Mouse (Mus musculus): ENCODE data around the gene Krt16. TPM values are rescaled to one million over a fixed set of nuclear protein-coding genes. Genes with fewer than 3 reads are reported as not detected.
"Not testable (repeated sequence)": the region's sequence is repeated elsewhere in the genome, so short reads cannot be mapped to it uniquely, and the experiment has no call there.

The Krt16 gene
- polyA plus RNA-seq, 1 experiment from 2014 or later = not detected

GRCm38 (mm10) chr11:100275466-100275865, 26.8 kb upstream of the Krt16 start:
- no peak overlapping the region for H3K27ac ChIP-seq
- H3K4me1 ChIP-seq (replicated peaks) = no peaks in the 10 kb centered on the region
- WGBS = 48% methylated on average over 5 of the region's 5 CpGs
- no peak for DNase-seq (ENCODE audit: low spot score)
- H3K36me3 ChIP-seq = no peaks in the 10 kb centered on the region
- no peaks in the 10 kb centered on the region for H3K27me3 ChIP-seq (ENCODE audit: insufficient read depth, poor library complexity, severe bottlenecking)
- no peaks in the 10 kb centered on the region for H3K9me3 ChIP-seq
- H3K4me3 ChIP-seq = no peak overlapping the region

GRCm38 (mm10) chr11:100274719-100275118, 26.0 kb upstream of the Krt16 start:
- Histone ChIP-seq H3K36me3 (no peaks in the 10 kb centered on the region), H3K9me3 (no peaks in the 10 kb centered on the region), H3K27me3 (ENCODE audit: insufficient read depth, poor library complexity, severe bottlenecking) (no peaks in the 10 kb centered on the region), H3K4me1 (replicated peaks) (no peaks in the 10 kb centered on the region), H3K4me3 (no peak overlapping the region), H3K27ac (no peak overlapping the region)
- no peak for DNase-seq (ENCODE audit: low spot score)
- WGBS = 79% methylated on average over 7 of the region's 7 CpGs

DNA sequence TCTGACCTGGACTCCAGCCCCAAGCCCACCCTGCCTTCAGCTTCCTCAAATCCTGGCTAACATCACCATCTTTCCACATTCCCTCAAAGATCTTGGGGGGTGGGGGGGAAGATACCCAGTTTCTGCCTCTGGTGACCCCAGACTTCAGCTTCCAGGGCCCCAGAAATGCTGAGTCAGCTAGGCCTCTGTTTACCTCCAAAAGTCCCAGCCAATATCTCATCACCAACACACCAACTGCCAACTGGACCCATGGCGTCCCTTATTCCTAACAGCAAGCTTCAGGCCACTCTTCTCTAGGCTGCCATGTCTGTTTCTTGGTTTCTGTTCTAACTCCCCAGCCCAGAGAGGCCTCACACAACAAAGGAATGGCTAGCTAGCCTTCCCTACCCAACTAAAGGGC, 23.2 kb upstream of the Krt16 start:
- DNase-seq (ENCODE audit: low spot score) = no peak
- no peaks in the 10 kb centered on the region for H3K36me3 ChIP-seq
- no peaks in the 10 kb centered on the region for H3K27me3 ChIP-seq (ENCODE audit: insufficient read depth, poor library complexity, severe bottlenecking)
- no peaks in the 10 kb centered on the region for H3K4me1 ChIP-seq (replicated peaks)
- H3K4me3 ChIP-seq = no peak overlapping the region
- 92% methylated on average over 1 of the region's 1 CpGs for WGBS
- no peaks in the 10 kb centered on the region for H3K9me3 ChIP-seq
- H3K27ac ChIP-seq = no peak overlapping the region

- Histone ChIP-seq H3K27me3 (ENCODE audit: insufficient read depth, poor library complexity, severe bottlenecking) (no peaks in the 10 kb centered on the region), H3K9me3 (no peaks in the 10 kb centered on the region), H3K36me3 (no peaks in the 10 kb centered on the region), H3K4me3 (no peak within 1 kb of the TSS), H3K27ac (no peak within 1 kb of the TSS), H3K4me1 (replicated peaks) (no peaks in the 10 kb centered on the region)
- WGBS = 84% methylated on average over 7 of the region's 7 CpGs
- no peak for DNase-seq (ENCODE audit: low spot score)
These were observed 21.2 kb upstream of the Krt16 start, which contains the start of gene Krt42 for GRCm38 (mm10) chr11:100269821-100270332. Gene Krt42 (minus strand): TSS chr11:100269871.

DNA sequence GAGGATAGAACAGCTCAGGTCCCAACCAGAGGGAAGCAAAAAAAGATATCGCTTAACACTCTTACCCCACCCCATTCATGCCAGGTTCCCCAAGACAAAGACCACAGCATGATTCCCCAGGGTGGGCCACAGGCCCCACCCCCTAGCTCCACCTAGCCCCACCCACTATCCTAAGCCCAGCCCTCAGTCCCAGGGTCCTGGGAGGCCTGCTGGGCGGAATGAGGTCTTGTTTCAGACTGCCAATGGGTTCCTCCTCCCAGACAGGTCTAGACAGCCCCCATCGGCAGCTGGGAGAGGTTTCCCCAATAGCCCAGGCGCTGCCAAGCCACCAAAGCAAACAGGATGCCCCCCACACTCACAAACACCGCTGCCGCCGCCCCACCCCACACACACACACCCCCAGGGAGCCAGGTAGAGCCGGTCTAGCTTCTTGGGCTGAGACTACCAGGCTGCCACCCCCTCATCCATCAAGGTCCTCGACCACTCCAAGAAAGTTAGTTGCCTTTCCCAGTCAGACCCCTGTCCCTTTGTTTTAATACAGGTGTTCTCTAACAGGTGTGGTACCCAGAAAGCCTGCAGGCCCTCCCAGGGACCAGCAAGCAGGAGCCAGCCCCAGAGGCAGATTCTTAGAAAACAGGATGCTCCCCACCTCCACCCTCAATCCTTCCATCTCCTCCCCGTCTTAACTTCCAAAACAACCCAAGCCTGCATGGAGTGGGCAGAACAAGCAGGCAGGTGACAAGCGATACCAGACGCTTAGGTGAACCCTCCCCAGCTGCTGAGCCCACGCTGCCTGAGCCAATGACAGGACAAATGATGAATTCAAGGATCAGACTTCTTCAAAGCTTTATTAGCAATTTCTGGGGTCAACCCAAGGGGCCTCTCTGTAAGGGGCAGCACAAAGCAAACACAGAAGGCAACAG, 13.6 kb upstream of the Krt16 start:
- Histone ChIP-seq H3K4me3 (no peak overlapping the region), H3K4me1 (replicated peaks) (peaks cover 17% of the 10 kb centered on the region; the same call in 1 of the 2 replicates), H3K27ac (peak overlapping the region; percentile 17; the same call in 1 of the 2 replicates), H3K9me3 (no peaks in the 10 kb centered on the region), H3K27me3 (ENCODE audit: insufficient read depth, poor library complexity, severe bottlenecking) (no peaks in the 10 kb centered on the region), H3K36me3 (no peaks in the 10 kb centered on the region)
- WGBS = 23% methylated on average over 13 of the region's 13 CpGs
- DNase-seq (ENCODE audit: low spot score) = no peak

GRCm38 (mm10) chr11:100261235-100261605, 12.5 kb upstream of the Krt16 start:
- no peaks in the 10 kb centered on the region for H3K9me3 ChIP-seq
- WGBS = 80% methylated on average over 9 of the region's 9 CpGs
- H3K4me3 ChIP-seq = no peak overlapping the region
- DNase-seq (ENCODE audit: low spot score) = no peak
- H3K27me3 ChIP-seq (ENCODE audit: insufficient read depth, poor library complexity, severe bottlenecking) = no peaks in the 10 kb centered on the region
- no peak overlapping the region for H3K27ac ChIP-seq
- H3K4me1 ChIP-seq (replicated peaks) = peaks cover 21% of the 10 kb centered on the region
- no peaks in the 10 kb centered on the region for H3K36me3 ChIP-seq

GRCm38 (mm10) chr11:100260514-100261234, 12.0 kb upstream of the Krt16 start, which contains the start of gene Krt17:
Gene Krt17 (minus strand): TSS chr11:100261029.
- 84% methylated on average over 21 of the region's 21 CpGs for WGBS
- no peak within 1 kb of the TSS for H3K27ac ChIP-seq
- no peaks in the 10 kb centered on the region for H3K27me3 ChIP-seq (ENCODE audit: insufficient read depth, poor library complexity, severe bottlenecking)
- no peaks in the 10 kb centered on the region for H3K36me3 ChIP-seq
- no peak for DNase-seq (ENCODE audit: low spot score)
- no peak within 1 kb of the TSS for H3K4me3 ChIP-seq
- H3K9me3 ChIP-seq = no peaks in the 10 kb centered on the region
- peaks cover 25% of the 10 kb centered on the region for H3K4me1 ChIP-seq (replicated peaks)

GRCm38 (mm10) chr11:100259079-100259478, 10.4 kb upstream of the Krt16 start:
- no peak overlapping the region for H3K27ac ChIP-seq
- H3K9me3 ChIP-seq = no peaks in the 10 kb centered on the region
- WGBS = 93% methylated on average over 9 of the region's 9 CpGs
- no peak overlapping the region for H3K4me3 ChIP-seq
- no peaks in the 10 kb centered on the region for H3K27me3 ChIP-seq (ENCODE audit: insufficient read depth, poor library complexity, severe bottlenecking)
- H3K36me3 ChIP-seq = no peaks in the 10 kb centered on the region
- H3K4me1 ChIP-seq (replicated peaks) = peaks cover 25% of the 10 kb centered on the region
- DNase-seq (ENCODE audit: low spot score) = no peak

DNA sequence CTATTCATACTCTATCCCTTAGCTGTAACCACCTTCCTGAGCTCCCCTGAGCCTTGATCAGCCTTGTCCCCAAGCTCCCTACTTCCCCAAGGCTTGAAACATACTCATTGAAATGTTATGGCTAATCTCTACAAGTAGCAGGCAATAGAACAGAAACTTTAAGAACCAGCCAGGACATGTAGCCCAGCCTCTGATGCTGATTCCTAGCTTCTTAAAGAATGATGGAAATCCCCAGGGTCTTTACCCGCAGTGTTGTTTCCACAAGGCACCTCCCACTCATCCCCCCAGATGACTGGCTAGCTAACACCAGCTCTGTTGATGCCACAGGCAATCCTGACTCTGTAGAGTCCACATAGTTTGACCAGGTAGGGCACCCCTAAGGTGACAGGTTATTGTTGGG, 9.3 kb upstream of the Krt16 start:
- Histone ChIP-seq H3K4me1 (replicated peaks) (peaks cover 21% of the 10 kb centered on the region), H3K36me3 (no peaks in the 10 kb centered on the region), H3K4me3 (no peak overlapping the region), H3K27me3 (ENCODE audit: insufficient read depth, poor library complexity, severe bottlenecking) (no peaks in the 10 kb centered on the region), H3K27ac (no peak overlapping the region), H3K9me3 (no peaks in the 10 kb centered on the region)
- no peak for DNase-seq (ENCODE audit: low spot score)
- WGBS = 86% methylated on average over 1 of the region's 1 CpGs

DNA sequence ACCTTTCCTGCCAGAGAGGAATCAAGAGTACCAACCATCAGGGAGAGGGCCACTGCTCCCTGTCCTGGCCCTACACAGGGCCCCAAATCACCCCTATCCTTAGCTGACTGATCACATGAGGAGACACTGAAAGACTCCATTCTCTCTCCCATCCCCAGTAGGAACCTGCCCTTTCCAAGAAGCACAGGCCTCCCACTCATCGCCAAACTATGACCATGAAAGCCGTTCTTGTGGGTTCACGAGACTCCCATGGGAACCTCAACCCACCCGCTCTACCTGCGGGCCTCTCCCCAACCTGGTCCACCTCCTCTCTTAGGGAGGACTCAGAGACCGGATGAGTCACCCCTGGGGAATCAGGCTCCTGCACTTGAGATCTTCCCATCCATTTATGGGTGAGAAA, 6.8 kb upstream of the Krt16 start:
- H3K36me3 ChIP-seq = no peaks in the 10 kb centered on the region
- H3K4me1 ChIP-seq (replicated peaks) = peaks cover 7% of the 10 kb centered on the region; the same call in 1 of the 2 replicates
- H3K27me3 ChIP-seq (ENCODE audit: insufficient read depth, poor library complexity, severe bottlenecking) = no peaks in the 10 kb centered on the region
- H3K4me3 ChIP-seq = no peak overlapping the region
- no peaks in the 10 kb centered on the region for H3K9me3 ChIP-seq
- no peak overlapping the region for H3K27ac ChIP-seq
- DNase-seq (ENCODE audit: low spot score) = no peak
- WGBS = 92% methylated on average over 6 of the region's 6 CpGs

DNA sequence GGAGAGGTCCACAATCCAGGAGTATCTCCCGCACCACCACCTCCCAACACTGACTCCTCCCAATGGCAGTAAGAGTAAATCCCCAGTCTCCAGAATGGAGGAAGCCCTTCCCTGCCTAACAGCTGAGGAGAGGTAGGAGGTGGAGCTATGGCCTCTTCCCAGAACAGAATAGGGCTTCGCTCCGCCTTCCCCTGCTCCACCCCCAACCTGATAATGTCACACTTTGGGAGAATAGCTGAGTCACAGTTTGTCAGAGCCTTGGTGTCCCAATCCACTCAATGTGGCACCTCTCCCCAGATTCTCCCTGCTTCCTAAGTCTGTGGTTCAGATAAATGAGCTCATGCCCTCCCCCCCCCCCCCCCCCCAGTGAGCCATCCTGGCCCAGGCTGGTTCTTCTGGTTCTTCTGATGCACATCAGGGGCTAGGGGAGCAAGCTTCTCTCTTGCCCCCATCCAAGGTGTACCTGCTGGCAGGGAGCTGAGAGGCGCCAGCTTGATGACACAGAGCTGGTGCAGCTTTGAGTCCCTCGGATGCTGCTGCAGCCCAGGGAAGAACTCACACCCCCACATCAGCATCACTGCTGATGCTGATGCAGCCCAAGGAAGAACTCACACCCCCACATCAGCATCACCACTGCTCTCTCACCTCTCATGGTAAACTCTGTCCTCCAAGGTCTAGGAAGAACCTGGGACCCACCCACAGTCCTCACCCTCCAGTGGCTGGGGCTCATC, 5.8 kb upstream of the Krt16 start:
- H3K27ac ChIP-seq = no peak overlapping the region
- H3K27me3 ChIP-seq (ENCODE audit: insufficient read depth, poor library complexity, severe bottlenecking) = no peaks in the 10 kb centered on the region
- no peak for DNase-seq (ENCODE audit: low spot score)
- H3K9me3 ChIP-seq = no peaks in the 10 kb centered on the region
- peaks cover 7% of the 10 kb centered on the region; the same call in 1 of the 2 replicates for H3K4me1 ChIP-seq (replicated peaks)
- no peak overlapping the region for H3K4me3 ChIP-seq
- WGBS = 68% methylated on average over 5 of the region's 5 CpGs
- H3K36me3 ChIP-seq = no peaks in the 10 kb centered on the region

GRCm38 (mm10) chr11:100246471-100246870, 2.2 kb downstream of the Krt16 start:
- not testable (repeated sequence) for H3K27me3 ChIP-seq (ENCODE audit: insufficient read depth, poor library complexity, severe bottlenecking); H3K36me3 ChIP-seq; DNase-seq (ENCODE audit: low spot score); H3K4me3 ChIP-seq; H3K9me3 ChIP-seq; H3K27ac ChIP-seq; H3K4me1 ChIP-seq (replicated peaks)
- WGBS = 71% methylated on average over 7 of the region's 7 CpGs
